Mouse (Mus musculus) CH12.LX (cell line): ENCODE data around the gene Plekhj1. TPM values are rescaled to one million over a fixed set of nuclear protein-coding genes. Genes with fewer than 3 reads are reported as not detected.

Experiments
- DNase-seq: peaks from one replicate; pipeline ENCODE4 v3.0.0-alpha.2; 2013; ENCODE audit errors: extremely low read depth
- H3K27ac ChIP-seq: 2 replicates; pipeline ENCODE4 v1.5.1; 2012; ENCODE audit warnings: low read depth, mild to moderate bottlenecking, control low read depth, moderate library complexity; ENCODE audit not compliant: insufficient read depth
- H3K27me3 ChIP-seq: replicated peaks from 2 replicates; pipeline ENCODE3; 2012; ENCODE audit warnings: inconsistent platforms
- H3K36me3 ChIP-seq, 2 experiments: replicated peaks in 1 of 2; 2 replicates each; pipeline versions ENCODE3 to v1.6.1; 2012; ENCODE audit warnings: inconsistent platforms in 1 of 2, low read length in 1 of 2, mild to moderate bottlenecking in 1 of 2, mixed read lengths in 1 of 2, moderate library complexity in 1 of 2; ENCODE audit not compliant: control insufficient read depth in 1 of 2, insufficient read depth in 1 of 2
- H3K4me1 ChIP-seq, 2 experiments: 2 replicates each; pipeline ENCODE4 v1.6.1; 2012; ENCODE audit warnings: inconsistent platforms in 1 of 2, moderate library complexity in 1 of 2; ENCODE audit not compliant: insufficient read depth in 2 of 2, control insufficient read depth in 1 of 2
- H3K4me2 ChIP-seq: 2 replicates; pipeline ENCODE4 v1.6.1; 2012; ENCODE audit warnings: low read depth, mild to moderate bottlenecking, control low read depth; ENCODE audit not compliant: poor library complexity, insufficient read depth, severe bottlenecking
- H3K4me3 ChIP-seq, 3 experiments: fragments of 150-350 bp in 1 of 3; sonication (generic) in 1 of 3; replicated peaks in 1 of 3; 2 replicates each; pipeline versions ENCODE3 to v1.5.1; 2011 to 2012; ENCODE audit warnings: low read depth in 2 of 3, low read length in 2 of 3, mild to moderate bottlenecking in 2 of 3, moderate library complexity in 2 of 3, control low read depth in 1 of 3, improper control_type of control experiment in 1 of 3, inconsistent platforms in 1 of 3, mixed read lengths in 1 of 3; ENCODE audit not compliant: poor library complexity in 1 of 3
- H3K79me2 ChIP-seq: replicated peaks from 2 replicates; pipeline ENCODE4 v1.6.1; 2012; ENCODE audit warnings: mild to moderate bottlenecking, moderate library complexity; ENCODE audit not compliant: control insufficient read depth, poor library complexity, insufficient read depth, severe bottlenecking; ENCODE audit errors: extremely low read depth
- H3K9ac ChIP-seq: 2 replicates; pipeline ENCODE4 v1.6.1; 2012; ENCODE audit warnings: low read depth, mild to moderate bottlenecking, control low read depth, moderate library complexity; ENCODE audit not compliant: insufficient read depth
- H3K9me3 ChIP-seq: replicated peaks from 2 replicates; pipeline ENCODE3; 2012; ENCODE audit warnings: low read length, inconsistent platforms, mixed read lengths
- BHLHE40 ChIP-seq: IDR thresholded peaks from 2 replicates; pipeline ENCODE4 v1.6.1; 2011; ENCODE audit warnings: mild to moderate bottlenecking, low read depth, low read length, improper control_type of control experiment
- CHD1 ChIP-seq: IDR thresholded peaks from 2 replicates; pipeline ENCODE4 v1.6.1; 2012; ENCODE audit warnings: low read depth, low read length, improper control_type of control experiment, inconsistent platforms
- E2F4 ChIP-seq: IDR thresholded peaks from 2 replicates; pipeline ENCODE4 v1.6.1; 2011; ENCODE audit warnings: low read depth, low read length, improper control_type of control experiment; ENCODE audit not compliant: insufficient replicate concordance
- ELF1 ChIP-seq: IDR thresholded peaks from 2 replicates; pipeline ENCODE4 v1.6.1; 2014; ENCODE audit warnings: low read depth, mild to moderate bottlenecking, inconsistent platforms, low read length, improper control_type of control experiment
- ETS1 ChIP-seq: conservative IDR thresholded peaks from 2 replicates; pipeline ENCODE4 v1.6.1; 2012; ENCODE audit warnings: low read depth, mild to moderate bottlenecking, inconsistent platforms, low read length, improper control_type of control experiment, moderate library complexity
- HCFC1 ChIP-seq: IDR thresholded peaks from 2 replicates; pipeline ENCODE4 v1.6.1; 2012; ENCODE audit warnings: low read depth, mild to moderate bottlenecking, inconsistent platforms, low read length, improper control_type of control experiment
- MAZ ChIP-seq: IDR thresholded peaks from 2 replicates; pipeline ENCODE4 v1.6.1; 2012; ENCODE audit warnings: low read depth, mild to moderate bottlenecking, inconsistent platforms, low read length, improper control_type of control experiment, moderate library complexity
- MEF2A ChIP-seq: IDR thresholded peaks from 2 replicates; pipeline ENCODE4 v1.6.1; 2014; ENCODE audit warnings: low read depth, mild to moderate bottlenecking, inconsistent platforms, low read length, improper control_type of control experiment, borderline replicate concordance
- MXI1 ChIP-seq: IDR thresholded peaks from 2 replicates; pipeline ENCODE4 v1.6.1; 2011; ENCODE audit warnings: mild to moderate bottlenecking, low read depth, low read length, improper control_type of control experiment
- MYC ChIP-seq: IDR thresholded peaks from 2 replicates; pipeline ENCODE4 v1.6.1; 2011; ENCODE audit warnings: low read depth, mild to moderate bottlenecking, improper control_type of control experiment, low read length
- NRF1 ChIP-seq: IDR thresholded peaks from 2 replicates; pipeline ENCODE4 v1.6.1; 2014; ENCODE audit warnings: low read depth, mild to moderate bottlenecking, inconsistent platforms, low read length, improper control_type of control experiment, moderate library complexity
- PAX5 ChIP-seq: IDR thresholded peaks from 2 replicates; pipeline ENCODE4 v1.6.1; 2012; ENCODE audit warnings: low read length, inconsistent platforms, mixed read lengths
- POLR2AphosphoS2 ChIP-seq: IDR thresholded peaks from 2 replicates; pipeline ENCODE4 v1.6.1; 2011; ENCODE audit warnings: low read depth, low read length, improper control_type of control experiment
- RAD21 ChIP-seq: IDR thresholded peaks from 2 replicates; pipeline ENCODE4 v1.6.1; 2011; ENCODE audit warnings: low read depth, mild to moderate bottlenecking, low read length, improper control_type of control experiment, moderate library complexity
- RCOR1 ChIP-seq: conservative IDR thresholded peaks from 2 replicates; pipeline ENCODE4 v1.6.1; 2012; ENCODE audit warnings: low read depth, mild to moderate bottlenecking, inconsistent platforms, low read length, improper control_type of control experiment
- SIN3A ChIP-seq: IDR thresholded peaks from 2 replicates; pipeline ENCODE4 v1.6.1; 2012; ENCODE audit warnings: low read length, improper control_type of control experiment, inconsistent platforms
- SMC3 ChIP-seq: IDR thresholded peaks from 2 replicates; pipeline ENCODE4 v1.6.1; 2011; ENCODE audit warnings: low read depth, low read length, improper control_type of control experiment
- USF1 ChIP-seq: IDR thresholded peaks from 2 replicates; pipeline ENCODE4 v1.6.1; 2014; ENCODE audit warnings: low read depth, mild to moderate bottlenecking, inconsistent platforms, low read length, improper control_type of control experiment
- USF2 ChIP-seq: conservative IDR thresholded peaks from 2 replicates; pipeline ENCODE4 v1.6.1; 2011; ENCODE audit warnings: low read depth, low read length, improper control_type of control experiment
- ZKSCAN1 ChIP-seq: IDR thresholded peaks from 2 replicates; pipeline ENCODE4 v1.6.1; 2012; ENCODE audit warnings: low read depth, inconsistent platforms, low read length, improper control_type of control experiment, borderline replicate concordance
- ZMIZ1 ChIP-seq: IDR thresholded peaks from 2 replicates; pipeline ENCODE4 v1.6.1; 2012; ENCODE audit warnings: low read depth, mild to moderate bottlenecking, inconsistent platforms, low read length, improper control_type of control experiment
- ZNF384 ChIP-seq: IDR thresholded peaks from 2 replicates; pipeline ENCODE4 v1.6.1; 2012; ENCODE audit warnings: low read depth, low read length, improper control_type of control experiment, inconsistent platforms
- dilution Hi-C: fragments of 300-500 bp; cut with MboI; formaldehyde crosslinking; loops from 2 replicates; pipeline ENCODE4 v1.14.3; 2020; ENCODE audit warnings: low sequenced_read_pairs; ENCODE audit not compliant: extremely low pct_unique_long_range_greater_than_20kb, extremely low pct_ligation_motif_present
- in situ Hi-C: fragments of 300-500 bp; cut with MboI; formaldehyde crosslinking; loops from 3 replicates; pipeline ENCODE4 v1.14.3; 2019; ENCODE audit warnings: low sequenced_read_pairs, low pct_ligation_motif_present, low pct_unique_long_range_greater_than_20kb, mixed read lengths
- polyA plus RNA-seq: library from polyadenylated mRNA; unstranded; fragments of >175 nt; gene quantifications from 2 replicates; pipeline ENCODE4 v1.2.1, GENCODE M21; 2012; ENCODE audit warnings: low read depth; ENCODE audit not compliant: insufficient read length
- total RNA-seq, 2 experiments: library from RNA; depleted of rRNA; stranded (reverse); fragments of 300-350 nt in 1 of 2; fragments of >200 nt in 1 of 2; gene quantifications; 2 replicates each; pipeline ENCODE4 v1.2.3; 2012 to 2014

Plekhj1 gene
- total and polyA plus RNA-seq, 3 experiments, result 63.4 to 123 (median 63.8) TPM

- H3K4me1 ChIP-seq, result peaks cover 2 to 9% of the 10 kb centered on the region in 2 experiments; a peak in 2 of 4 replicates
- H3K9ac ChIP-seq, result no peak overlapping the region
- peaks cover 15% of the 10 kb centered on the region for H3K79me2 ChIP-seq
- peaks cover 61 to 82% of the 10 kb centered on the region in 2 experiments for H3K36me3 ChIP-seq
- H3K4me2 ChIP-seq, result no peak overlapping the region
- no peaks in the 10 kb centered on the region for H3K27me3 ChIP-seq
- H3K27ac ChIP-seq, result no peak overlapping the region
- in situ Hi-C loops, result loop anchor here (10.0 kb wide), 1 partner anchor 189 kb away; no protein-coding TSS in a partner anchor
- DNase-seq, result no peak
- H3K9me3 ChIP-seq, result peaks cover 5% of the 10 kb centered on the region
- no peak overlapping the region for H3K4me3 ChIP-seq
- no peak for TF ChIP-seq USF2
- TF ChIP-seq NRF1, result no peak
- TF ChIP-seq ZMIZ1, result no peak
- TF ChIP-seq POLR2AphosphoS2, result no peak; the same call in 1 of the 2 replicates
- no peak for TF ChIP-seq SMC3
- no peak for TF ChIP-seq MAZ
- TF ChIP-seq ETS1, result no peak
- TF ChIP-seq MEF2A, result no peak
- no peak for TF ChIP-seq CHD1
- no peak for TF ChIP-seq E2F4
- dilution Hi-C loops, result no loop called here
Measured at GRCm38 (mm10) chr10:80805322-80805721, 6.9 kb upstream of the Plekhj1 start.

- in situ Hi-C loops, result loop anchor here (10.0 kb wide), 1 partner anchor 190 kb away; no protein-coding TSS in a partner anchor
- no peaks in the 10 kb centered on the region for H3K27me3 ChIP-seq
- peaks cover 19% of the 10 kb centered on the region for H3K79me2 ChIP-seq
- H3K9ac ChIP-seq, result no peak within 1 kb of the TSS
- H3K4me1 ChIP-seq, result peaks cover 6 to 13% of the 10 kb centered on the region in 2 experiments
- peaks cover 61 to 86% of the 10 kb centered on the region in 2 experiments for H3K36me3 ChIP-seq
- H3K9me3 ChIP-seq, result peaks cover 5% of the 10 kb centered on the region
- DNase-seq, result no peak
- H3K4me3 ChIP-seq, result no peak within 1 kb of the TSS
- dilution Hi-C loops, result no loop called here
- no peak within 1 kb of the TSS for H3K4me2 ChIP-seq
- no peak for TF ChIP-seq RCOR1
- TF ChIP-seq BHLHE40, result no peak
- TF ChIP-seq ELF1, result no peak
- TF ChIP-seq CHD1, result no peak
- H3K27ac ChIP-seq, result no peak within 1 kb of the TSS
Measured at GRCm38 (mm10) chr10:80804916-80805315, 6.5 kb upstream of the Plekhj1 start, which contains the start of gene Amh. Gene Amh, plus strand, starts transcription at chr10:80805243.

DNA sequence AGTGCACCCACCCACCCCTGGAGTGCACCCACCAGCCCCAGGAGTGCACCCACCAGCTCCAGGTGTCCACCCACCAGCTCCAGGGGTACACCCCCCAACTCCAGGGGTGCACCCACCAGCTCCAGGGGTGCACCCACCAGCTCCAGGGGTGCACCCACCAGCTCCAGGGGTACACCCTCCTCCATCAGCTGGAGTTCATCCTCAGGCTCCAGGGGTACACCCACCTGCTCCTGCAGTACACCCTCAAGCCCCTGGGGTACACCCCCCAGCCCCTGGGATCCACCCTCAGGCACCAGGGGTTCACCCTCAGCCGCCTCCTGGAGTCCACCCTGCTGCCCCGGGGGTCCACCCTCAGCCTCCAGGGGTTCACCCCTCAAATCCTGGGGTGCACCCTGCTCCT is 5.9 kb upstream of the Plekhj1 start:
- Histone ChIP-seq H3K36me3 (peaks cover 61 to 87% of the 10 kb centered on the region in 2 experiments), H3K79me2 (peaks cover 24% of the 10 kb centered on the region), H3K9ac (no peak overlapping the region), H3K4me3 (no peak overlapping the region), H3K4me2 (no peak overlapping the region), H3K27me3 (no peaks in the 10 kb centered on the region), H3K9me3 (peaks cover 5% of the 10 kb centered on the region), H3K4me1 (peaks cover 6 to 17% of the 10 kb centered on the region in 2 experiments), H3K27ac (no peak overlapping the region)
- in situ Hi-C loops (loop anchor here (10.0 kb wide), 1 partner anchor 190 kb away; no protein-coding TSS in a partner anchor), dilution Hi-C loops (no loop called here)
- DNase-seq, result no peak
- no peak for TF ChIP-seq SIN3A
- no peak for TF ChIP-seq MXI1
- no peak for TF ChIP-seq RAD21
- TF ChIP-seq MYC, result no peak
- TF ChIP-seq SMC3, result no peak
- TF ChIP-seq ZMIZ1, result no peak
- no peak for TF ChIP-seq PAX5
- no peak for TF ChIP-seq USF1
- no peak for TF ChIP-seq HCFC1
- TF ChIP-seq ZNF384, result no peak
- TF ChIP-seq ZKSCAN1, result no peak
